Mouse (Mus musculus): Measurements from ENCODE around the gene Pwwp2a.

Gene Pwwp2a

GRCm38 (mm10) chr11:43681472-43682414, at the start of gene Pwwp2a:
TSS of gene Pwwp2a (plus strand) at chr11:43681998.
- under 1% methylated on average over 82 of the region's 87 CpGs for WGBS

- whole genome bisulfite sequencing = 26% methylated on average over 4 of the region's 4 CpGs
These were observed 49.2 kb upstream of the Pwwp2a start for GRCm38 (mm10) chr11:43632566-43632965.

GRCm38 (mm10) chr11:43633165-43633564, 48.6 kb upstream of the Pwwp2a start:
- 55% methylated on average over 6 of the region's 6 CpGs for WGBS

GRCm38 (mm10) chr11:43633658-43634401, 48.0 kb upstream of the Pwwp2a start:
- 33% methylated on average over 19 of the region's 19 CpGs for WGBS

- 47% methylated on average over 4 of the region's 4 CpGs for WGBS
These were observed 45.0 kb upstream of the Pwwp2a start for GRCm38 (mm10) chr11:43636761-43637160.

GRCm38 (mm10) chr11:43638486-43638885, 43.3 kb upstream of the Pwwp2a start:
- 97% methylated on average over 3 of the region's 3 CpGs for WGBS

GRCm38 (mm10) chr11:43643180-43643591, 38.6 kb upstream of the Pwwp2a start:
- WGBS = 16% methylated on average over 2 of the region's 2 CpGs

- 92% methylated on average over 3 of the region's 3 CpGs for WGBS
These were observed 36.5 kb upstream of the Pwwp2a start for GRCm38 (mm10) chr11:43645286-43645685.

- WGBS = 71% methylated on average over 14 of the region's 14 CpGs
These were observed 28.7 kb upstream of the Pwwp2a start for GRCm38 (mm10) chr11:43653051-43653475.

GRCm38 (mm10) chr11:43656464-43656863, 25.3 kb upstream of the Pwwp2a start:
- 68% methylated on average over 10 of the region's 10 CpGs for WGBS

- 94% methylated on average over 1 of the region's 1 CpGs for WGBS
These were observed 23.8 kb upstream of the Pwwp2a start for GRCm38 (mm10) chr11:43658010-43658409.

- WGBS = 56% methylated on average over 19 of the region's 19 CpGs
These were observed 14.6 kb upstream of the Pwwp2a start for GRCm38 (mm10) chr11:43667038-43667745.

- WGBS = 1% methylated on average over 70 of the region's 72 CpGs
These were observed 818 bp downstream of the Pwwp2a start for GRCm38 (mm10) chr11:43682415-43683217.

- WGBS = 86% methylated on average over 1 of the region's 1 CpGs
These were observed 7.1 kb downstream of the Pwwp2a start for GRCm38 (mm10) chr11:43688850-43689249.

GRCm38 (mm10) chr11:43696623-43697022, 14.8 kb downstream of the Pwwp2a start:
- 92% methylated on average over 4 of the region's 4 CpGs for WGBS

GRCm38 (mm10) chr11:43698621-43699020, 16.8 kb downstream of the Pwwp2a start:
- 76% methylated on average over 5 of the region's 5 CpGs for WGBS

GRCm38 (mm10) chr11:43700291-43700690, 18.5 kb downstream of the Pwwp2a start:
- 100% methylated on average over 3 of the region's 3 CpGs for WGBS

GRCm38 (mm10) chr11:43703552-43703951, 21.8 kb downstream of the Pwwp2a start:
- 21% methylated on average over 1 of the region's 1 CpGs for WGBS

- WGBS = 71% methylated on average over 10 of the region's 10 CpGs
These were observed 24.0 kb downstream of the Pwwp2a start for GRCm38 (mm10) chr11:43705751-43706150.

GRCm38 (mm10) chr11:43708409-43708808, 26.6 kb downstream of the Pwwp2a start:
- 90% methylated on average over 2 of the region's 2 CpGs for WGBS

GRCm38 (mm10) chr11:43712178-43712577, 30.4 kb downstream of the Pwwp2a start:
- WGBS = 74% methylated on average over 4 of the region's 4 CpGs

All from cerebral cortex, adult 2 months (tissue).